Mouse (Mus musculus) neural tube, embryonic 11.5 days (tissue): ENCODE data around the gene D630003M21Rik. TPM values are rescaled to one million over a fixed set of nuclear protein-coding genes. Genes with fewer than 3 reads are reported as not detected.

Experiments
- microRNA-seq: library from miRNA; unstranded; fragments of <30 nt; microRNA quantifications from one replicate; pipeline ENCODE4, GENCODE M21; 2016
- polyA plus RNA-seq: library from polyadenylated mRNA; unstranded; fragments of >200 nt; fragmentation: Nextera tagmentation; extraction: Ambion mirVana; gene quantifications from 2 replicates; pipeline ENCODE4 v1.2.1, GENCODE M21; 2014

The D630003M21Rik gene
- polyA plus RNA-seq, 1 experiment from 2014 or later, result 3.6 TPM

Small RNA genes within 50 kb of the gene (microRNA-seq; reads per million reads assigned to microRNA genes)
- not detected for gene Mir7685

Other genes with a start within 250 kb of the D630003M21Rik start
- 25.6 and 28.7 TPM in 2 replicates for gene Tti1, start 200.8 kb downstream of the D630003M21Rik start, polyA plus RNA-seq
- gene Rprd1b, start 200.7 kb downstream of the D630003M21Rik start, polyA plus RNA-seq, result 56.9 and 58.8 TPM in 2 replicates
- 4.5 and 5.3 TPM in 2 replicates for gene Tgm2, start 82.8 kb downstream of the D630003M21Rik start, polyA plus RNA-seq
- gene Bpi, start 28.9 kb upstream of the D630003M21Rik start, polyA plus RNA-seq, result not detected in 2 replicates
- gene Lbp, start 77.3 kb upstream of the D630003M21Rik start, polyA plus RNA-seq, result 1.7 and 1.8 TPM in 2 replicates
- gene Snhg11, start 146.4 kb upstream of the D630003M21Rik start, polyA plus RNA-seq, result 39.6 and 42.3 TPM in 2 replicates
- gene Ralgapb, start 180.6 kb upstream of the D630003M21Rik start, polyA plus RNA-seq, result 23.1 and 24.8 TPM in 2 replicates